Mouse (Mus musculus): ENCODE data around the gene Scarb1. TPM values are rescaled to one million over a fixed set of nuclear protein-coding genes. Genes with fewer than 3 reads are reported as not detected.

Gene Scarb1
- polyA plus RNA-seq, 1 experiment from 2014 or later, result 74.3 TPM

GRCm38 (mm10) chr5:125235874-125236273 lies 105.0 kb downstream of the Scarb1 start:
- H3K9ac ChIP-seq, result no peak overlapping the region
- no peaks in the 10 kb centered on the region for H3K36me3 ChIP-seq
- ATAC-seq (ENCODE audit: insufficient number of reproducible peaks, low FRiP score), result no peak
- H3K27me3 ChIP-seq (replicated peaks), result no peaks in the 10 kb centered on the region
- no peak overlapping the region for H3K4me2 ChIP-seq
- H3K4me3 ChIP-seq, result no peak overlapping the region
- H3K27ac ChIP-seq (ENCODE audit: poor library complexity, severe bottlenecking), result no peak overlapping the region
- H3K4me1 ChIP-seq (replicated peaks), result peaks cover 15% of the 10 kb centered on the region
- no peaks in the 10 kb centered on the region for H3K9me3 ChIP-seq (replicated peaks)
- WGBS, result 48% methylated on average over 6 of the region's 6 CpGs

- WGBS, result 89% methylated on average over 3 of the region's 3 CpGs
- no peak overlapping the region for H3K27ac ChIP-seq (ENCODE audit: poor library complexity, severe bottlenecking)
- no peaks in the 10 kb centered on the region for H3K9me3 ChIP-seq (replicated peaks)
- H3K4me1 ChIP-seq (replicated peaks), result peaks cover 14% of the 10 kb centered on the region
- H3K27me3 ChIP-seq (replicated peaks), result no peaks in the 10 kb centered on the region
- H3K4me2 ChIP-seq, result no peak overlapping the region
- no peak overlapping the region for H3K9ac ChIP-seq
- no peaks in the 10 kb centered on the region for H3K36me3 ChIP-seq
- H3K4me3 ChIP-seq, result no peak overlapping the region
- ATAC-seq (ENCODE audit: insufficient number of reproducible peaks, low FRiP score), result no peak
Observed at GRCm38 (mm10) chr5:125235398-125235797, 105.5 kb downstream of the Scarb1 start.

GRCm38 (mm10) chr5:125234399-125234798 lies 106.5 kb downstream of the Scarb1 start:
- Histone ChIP-seq H3K9me3 (replicated peaks) (no peaks in the 10 kb centered on the region), H3K36me3 (no peaks in the 10 kb centered on the region), H3K4me3 (no peak overlapping the region), H3K9ac (no peak overlapping the region), H3K4me1 (replicated peaks) (peaks cover 10% of the 10 kb centered on the region), H3K27me3 (replicated peaks) (no peaks in the 10 kb centered on the region), H3K27ac (ENCODE audit: poor library complexity, severe bottlenecking) (no peak overlapping the region), H3K4me2 (no peak overlapping the region)
- WGBS, result 4% methylated on average over 8 of the region's 8 CpGs
- ATAC-seq (ENCODE audit: insufficient number of reproducible peaks, low FRiP score), result peak; percentile 66

- H3K9me3 ChIP-seq (replicated peaks), result no peaks in the 10 kb centered on the region
- H3K36me3 ChIP-seq, result no peaks in the 10 kb centered on the region
- peaks cover 10% of the 10 kb centered on the region for H3K4me1 ChIP-seq (replicated peaks)
- no peaks in the 10 kb centered on the region for H3K27me3 ChIP-seq (replicated peaks)
- no peak overlapping the region for H3K4me2 ChIP-seq
- ATAC-seq (ENCODE audit: insufficient number of reproducible peaks, low FRiP score), result no peak
- WGBS, result 79% methylated on average over 1 of the region's 1 CpGs
- H3K27ac ChIP-seq (ENCODE audit: poor library complexity, severe bottlenecking), result no peak overlapping the region
- no peak overlapping the region for H3K9ac ChIP-seq
- H3K4me3 ChIP-seq, result no peak overlapping the region
Observed at GRCm38 (mm10) chr5:125233478-125233877, 107.4 kb downstream of the Scarb1 start.

GRCm38 (mm10) chr5:125232443-125232979 lies 108.4 kb downstream of the Scarb1 start:
- no peak overlapping the region for H3K27ac ChIP-seq (ENCODE audit: poor library complexity, severe bottlenecking)
- H3K4me1 ChIP-seq (replicated peaks), result peaks cover 10% of the 10 kb centered on the region
- H3K27me3 ChIP-seq (replicated peaks), result no peaks in the 10 kb centered on the region
- no peak for ATAC-seq (ENCODE audit: insufficient number of reproducible peaks, low FRiP score)
- no peak overlapping the region for H3K4me2 ChIP-seq
- H3K9ac ChIP-seq, result no peak overlapping the region
- no peaks in the 10 kb centered on the region for H3K36me3 ChIP-seq
- 73% methylated on average over 7 of the region's 7 CpGs for WGBS
- no peak overlapping the region for H3K4me3 ChIP-seq
- H3K9me3 ChIP-seq (replicated peaks), result peaks cover 7% of the 10 kb centered on the region

- no peaks in the 10 kb centered on the region for H3K36me3 ChIP-seq
- no peaks in the 10 kb centered on the region for H3K27me3 ChIP-seq (replicated peaks)
- 72% methylated on average over 5 of the region's 5 CpGs for WGBS
- H3K27ac ChIP-seq (ENCODE audit: poor library complexity, severe bottlenecking), result no peak overlapping the region
- H3K9me3 ChIP-seq (replicated peaks), result peaks cover 10% of the 10 kb centered on the region
- no peak for ATAC-seq (ENCODE audit: insufficient number of reproducible peaks, low FRiP score)
- H3K4me3 ChIP-seq, result no peak overlapping the region
- H3K9ac ChIP-seq, result no peak overlapping the region
- H3K4me1 ChIP-seq (replicated peaks), result peaks cover 10% of the 10 kb centered on the region
- no peak overlapping the region for H3K4me2 ChIP-seq
Observed at GRCm38 (mm10) chr5:125230463-125230862, 110.4 kb downstream of the Scarb1 start.

- H3K27me3 ChIP-seq (replicated peaks), result no peaks in the 10 kb centered on the region
- H3K27ac ChIP-seq (ENCODE audit: poor library complexity, severe bottlenecking), result no peak overlapping the region
- 69% methylated on average over 2 of the region's 2 CpGs for whole genome bisulfite sequencing
Observed at GRCm38 (mm10) chr5:125229097-125229496, 111.8 kb downstream of the Scarb1 start.

GRCm38 (mm10) chr5:125227699-125228098 lies 113.2 kb downstream of the Scarb1 start:
- no peak for ATAC-seq (ENCODE audit: insufficient number of reproducible peaks, low FRiP score)
- H3K36me3 ChIP-seq, result no peaks in the 10 kb centered on the region
- peaks cover 10% of the 10 kb centered on the region for H3K9me3 ChIP-seq (replicated peaks)
- 97% methylated on average over 4 of the region's 4 CpGs for WGBS
- no peaks in the 10 kb centered on the region for H3K27me3 ChIP-seq (replicated peaks)
- H3K4me3 ChIP-seq, result no peak overlapping the region
- no peak overlapping the region for H3K4me2 ChIP-seq
- no peak overlapping the region for H3K27ac ChIP-seq (ENCODE audit: poor library complexity, severe bottlenecking)
- no peak overlapping the region for H3K9ac ChIP-seq
- H3K4me1 ChIP-seq (replicated peaks), result peaks cover 3% of the 10 kb centered on the region

More at GRCm38 (mm10) chr5:125229097-125229496, 111.8 kb downstream of the Scarb1 start:
- Histone ChIP-seq H3K36me3 (no peaks in the 10 kb centered on the region), H3K4me1 (replicated peaks) (peaks cover 2% of the 10 kb centered on the region), H3K4me2 (no peak overlapping the region), H3K9ac (no peak overlapping the region), H3K9me3 (replicated peaks) (peaks cover 10% of the 10 kb centered on the region), H3K4me3 (no peak overlapping the region)
- no peak for ATAC-seq (ENCODE audit: insufficient number of reproducible peaks, low FRiP score)

Other genes starting within 250 kb of the Scarb1 start
- gene Ncor2, start 161.9 kb downstream of the Scarb1 start, polyA plus RNA-seq (2016; fragmentation: Nextera tagmentation; extraction: Ambion mirVana), result 17.0 and 18.6 TPM in 2 replicates
- gene Gm10382, start 48.2 kb upstream of the Scarb1 start, polyA plus RNA-seq (2016; fragmentation: Nextera tagmentation; extraction: Ambion mirVana), result 0.28 and 0.67 TPM in 2 replicates
- gene Ubc, start 49.1 kb upstream of the Scarb1 start, polyA plus RNA-seq (2016; fragmentation: Nextera tagmentation; extraction: Ambion mirVana), result 840 and 852 TPM in 2 replicates
- gene Dhx37, start 93.0 kb upstream of the Scarb1 start, polyA plus RNA-seq (2016; fragmentation: Nextera tagmentation; extraction: Ambion mirVana), result 11.0 and 11.4 TPM in 2 replicates
- gene Bri3bp, start 100.5 kb upstream of the Scarb1 start, polyA plus RNA-seq (2016; fragmentation: Nextera tagmentation; extraction: Ambion mirVana), result 41.8 and 49.3 TPM in 2 replicates
- gene Aacs, start 134.7 kb upstream of the Scarb1 start, polyA plus RNA-seq (2016; fragmentation: Nextera tagmentation; extraction: Ambion mirVana), result 16.1 and 17.2 TPM in 2 replicates
- gene Tmem132b, start 190.7 kb upstream of the Scarb1 start, polyA plus RNA-seq (2016; fragmentation: Nextera tagmentation; extraction: Ambion mirVana), result not detected in 2 replicates

All from heart, embryonic 12.5 days (tissue).